ENCODE assay signal across 9 mouse cellular contexts in the genomic region with DNA sequence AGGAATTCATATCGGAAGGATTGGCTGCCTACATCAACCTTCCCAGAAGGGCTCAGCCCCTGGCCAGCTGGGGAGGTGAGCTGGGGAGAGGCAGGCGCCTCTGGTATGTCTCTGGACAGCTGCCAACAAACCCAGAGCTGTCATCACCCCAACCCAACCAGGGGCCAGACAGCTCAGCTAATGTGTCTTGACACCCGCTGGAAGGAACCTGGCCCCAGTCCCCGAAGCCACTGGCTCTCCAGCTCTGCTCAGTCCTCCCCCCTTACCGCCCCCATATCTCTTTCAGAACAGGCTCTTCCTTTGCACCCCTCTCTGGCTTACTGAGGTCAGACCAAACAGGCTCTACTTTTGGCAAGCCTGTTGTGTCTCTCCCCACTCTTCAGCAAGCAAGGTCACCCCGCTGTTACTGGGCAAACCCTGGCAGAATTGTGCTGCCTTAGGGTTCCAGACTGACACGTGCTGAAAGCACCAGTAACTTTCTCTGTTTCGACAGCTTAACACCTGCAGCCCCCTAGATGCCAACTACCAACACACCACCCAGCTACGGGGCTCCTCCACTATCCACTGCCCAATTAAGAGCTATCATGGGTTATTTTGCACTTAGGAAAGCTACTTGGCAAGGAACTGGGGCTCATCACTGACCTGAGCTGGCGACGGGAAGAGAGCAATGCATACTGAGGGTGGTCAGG. TPM values are rescaled to one million over a fixed set of nuclear protein-coding genes. Genes with fewer than 3 reads are reported as not detected.
A peak's percentile ranks its signal among the peaks of the same experiment; 100 is the strongest.
DNase-seq lines count a peak whose midpoint lies in the region; ATAC-seq and TF ChIP-seq lines count a peak whose summit lies in the region.
"Had no signal": no experiment of that assay in that cellular context is flagged by ENCODE, and none has a peak within 500 bp of the region (broad histone marks: within the 10 kb centered on the region; RNA-seq: fewer than 3 reads in every experiment).

No protein-coding gene starts in this region.

- H3K36me3 ChIP-seq in kidney, adult 2 months (ENCODE audit: control insufficient read depth, insufficient read depth, low read length): no peaks in the 10 kb centered on the region
- no peaks in the 10 kb centered on the region for H3K36me3 ChIP-seq in kidney, embryonic 14.5 days (ENCODE audit: control insufficient read depth, insufficient read depth, low read length)
- no peaks in the 10 kb centered on the region for H3K36me3 ChIP-seq in limb, embryonic 14.5 days (ENCODE audit: control insufficient read depth, insufficient read depth, low read length)

- no peaks in the 10 kb centered on the region for H3K27me3 ChIP-seq in kidney, adult 2 months (replicated peaks; ENCODE audit: control insufficient read depth, insufficient read depth, low read length)
- H3K27me3 ChIP-seq in kidney, embryonic 14.5 days (ENCODE audit: control insufficient read depth, insufficient read depth, low read length): no peaks in the 10 kb centered on the region
- H3K27me3 ChIP-seq in Patski: no peaks in the 10 kb centered on the region
- H3K27me3 ChIP-seq in limb, embryonic 14.5 days (ENCODE audit: control insufficient read depth, insufficient read depth, low read length): no peaks in the 10 kb centered on the region

- peaks cover 3% of the 10 kb centered on the region; the same call in 1 of the 2 replicates for H3K4me1 ChIP-seq in kidney, adult 2 months (ENCODE audit: control insufficient read depth, insufficient read depth, low read length)
- 0 out of 2 replicates have a peak, but pooled peaks cover 3% of the 10 kb centered on the region for H3K4me1 ChIP-seq in kidney, embryonic 14.5 days (ENCODE audit: control insufficient read depth, insufficient read depth, low read length)
- peaks cover 11% of the 10 kb centered on the region; the same call in 1 of the 2 replicates for H3K4me1 ChIP-seq in limb, embryonic 14.5 days (ENCODE audit: control insufficient read depth, insufficient read depth, low read length)

- no peak overlapping the region for H3K27ac ChIP-seq in kidney, adult 2 months (ENCODE audit: insufficient read depth, low read depth, low read length)
- H3K27ac ChIP-seq in kidney, embryonic 14.5 days (ENCODE audit: low read depth, low read length): no peak overlapping the region
- no peak overlapping the region for H3K27ac ChIP-seq in limb, embryonic 14.5 days (replicated peaks; ENCODE audit: low read depth, low read length)

- no peak overlapping the region for H3K4me3 ChIP-seq in kidney, adult 2 months (ENCODE audit: insufficient read depth, low read depth, low read length)
- H3K4me3 ChIP-seq in kidney, embryonic 14.5 days (ENCODE audit: low read length): no peak overlapping the region
- no peak overlapping the region for H3K4me3 ChIP-seq in limb, embryonic 14.5 days (replicated peaks; ENCODE audit: low read length)

- ATAC-seq in kidney, embryonic 14.5 days (ENCODE audit: low FRiP score, low TSS enrichment): no peak
- ATAC-seq in Patski: peak; percentile 89
- ATAC-seq in limb, embryonic 14.5 days (ENCODE audit: low FRiP score, low read depth): peak; percentile 63; the same call in 1 of the 2 replicates

- no peaks in the 10 kb centered on the region for H3K9me3 ChIP-seq in kidney, embryonic 14.5 days (ENCODE audit: control insufficient read depth, low read length)
- no peaks in the 10 kb centered on the region for H3K9me3 ChIP-seq in limb, embryonic 14.5 days (ENCODE audit: control insufficient read depth, low read length)

- WGBS in kidney, adult 2 months: 52% methylated on average over 11 of the region's 11 CpGs
- 61% methylated on average over 11 of the region's 11 CpGs for WGBS in kidney, embryonic 14.5 days
- 52% methylated on average over 10 of the region's 11 CpGs for WGBS in limb, embryonic 14.5 days

- no peak overlapping the region for H3K9ac ChIP-seq in kidney, embryonic 14.5 days (ENCODE audit: low read depth, low read length)
- no peak overlapping the region for H3K9ac ChIP-seq in limb, embryonic 14.5 days (ENCODE audit: low read depth, low read length, severe bottlenecking)

- TF ChIP-seq POLR2A in kidney, adult 2 months (IDR thresholded peaks at IDR 0.05; ENCODE audit: low read depth, low read length): no peak
- no peak for TF ChIP-seq POLR2A in limb, embryonic 14.5 days (IDR thresholded peaks at IDR 0.05; ENCODE audit: borderline replicate concordance, extremely low read depth, insufficient read depth, insufficient read length)

- in situ Hi-C loops in Patski (cut with MboI; ENCODE audit: low pct_unique_long_range_greater_than_20kb): no loop called here

- CTCF ChIA-PET in Patski (lab: Charles Lee): interaction anchor here (1.0 to 2.8 kb wide), 4 partner anchors 9 to 90 kb away, joined by 3 to 9 read pairs (median 4); no protein-coding TSS in a partner anchor

- DNase-seq in kidney, adult 2 months: peak; percentile 34
- DNase-seq in Patski (ENCODE audit: low read depth, low spot score): peak; percentile 80
- DNase-seq in heart, adult 11 months: peak; percentile 99
- peak; percentile 67 for DNase-seq in limb, embryonic 14.5 days (ENCODE audit: low spot score)
- DNase-seq in right cerebral cortex, postnatal 4 days: no peak
- DNase-seq in right cerebral cortex, postnatal 10 days (ENCODE audit: low spot score in 2 of 2): no peak
- DNase-seq in natural killer cell, adult 2 months (ENCODE audit: low spot score in 2 of 2): no peak

- no peak for TF ChIP-seq CTCF in kidney, adult 2 months (conservative IDR thresholded peaks at IDR 0.05; ENCODE audit: insufficient read depth, insufficient read length, low read depth, low read length)
- no peak for TF ChIP-seq CTCF in Patski (IDR thresholded peaks at IDR 0.05)

- POLR2A ChIA-PET in Patski (lab: Charles Lee): no interaction called here

- no peak overlapping the region for H3K4me2 ChIP-seq in kidney, embryonic 14.5 days (replicated peaks; ENCODE audit: low read depth, low read length)
- H3K4me2 ChIP-seq in limb, embryonic 14.5 days (replicated peaks; ENCODE audit: low read depth, low read length, severe bottlenecking): no peak overlapping the region

RNA-seq across cellular contexts. Expression of a gene that starts 5.9 kb away (rescaled TPM):
- 0.03 and 0.16 TPM in 2 replicates for polyA plus RNA-seq in kidney, adult 2 months (2012; rRNA removed)
- not detected in 2 replicates for polyA plus RNA-seq in kidney, embryonic 14.5 days (2014; fragmentation: Nextera tagmentation; extraction: Ambion mirVana)
- 0.04 TPM for polyA plus RNA-seq in Patski (2021)
- polyA plus RNA-seq in limb, embryonic 14.5 days (2012; rRNA removed): 0.16 and 0.29 TPM in 2 replicates
- polyA plus RNA-seq in limb, embryonic 14.5 days (2014; fragmentation: Nextera tagmentation; extraction: Ambion mirVana): 0.07 TPM in 1 of 2 replicates, not detected in the other
- polyA plus RNA-seq: stomach, embryonic 14.5 days had no signal

RNA-seq across cellular contexts. Expression of a gene that starts 38.8 kb away (rescaled TPM):
- 169 and 173 TPM in 2 replicates for polyA plus RNA-seq in kidney, adult 2 months (2012; rRNA removed)
- polyA plus RNA-seq in kidney, embryonic 14.5 days (2014; fragmentation: Nextera tagmentation; extraction: Ambion mirVana): 33.0 and 49.5 TPM in 2 replicates
- polyA plus RNA-seq in Patski (2021): 46.6 TPM
- polyA plus RNA-seq in limb, embryonic 14.5 days (2012; rRNA removed): 25.4 and 29.2 TPM in 2 replicates
- polyA plus RNA-seq in limb, embryonic 14.5 days (2014; fragmentation: Nextera tagmentation; extraction: Ambion mirVana): 27.5 and 32.7 TPM in 2 replicates

Comparison
In these comparisons a context has a peak if more than half of its experiments do, and no peak if none do; other contexts are left out.
1. DNase-seq: peak in kidney, adult 2 months (single experiment), Patski (single experiment), heart, adult 11 months (single experiment) and limb, embryonic 14.5 days (single experiment); none in right cerebral cortex, postnatal 4 days (single experiment), right cerebral cortex, postnatal 10 days (0 of 2) and natural killer cell, adult 2 months (0 of 2).